Mouse (Mus musculus) neural tube, embryonic 11.5 days (tissue): ENCODE data around the gene Smg6. TPM values are rescaled to one million over a fixed set of nuclear protein-coding genes. Genes with fewer than 3 reads are reported as not detected.
A peak's percentile ranks its signal among the peaks of the same experiment; 100 is the strongest.

ENCODE experiments used
- ATAC-seq: fragments of 200-750 bp; cut with Nextera tagmentation; 2 replicates; pipeline ENCODE4 v1.8.0; 2017; ENCODE audit warnings: moderate number of reproducible peaks, mild to moderate bottlenecking, moderate TSS enrichment, moderate library complexity; ENCODE audit not compliant: insufficient read depth, low FRiP score, low TSS enrichment
- DNase-seq: peaks from one replicate; pipeline ENCODE4 v3.0.0-alpha.2; 2015; ENCODE audit warnings: low spot score
- H3K27ac ChIP-seq: fragments of 300-500 bp; sonication (generic); 2 replicates; pipeline ENCODE4 v1.5.1; 2014; ENCODE audit warnings: low read depth, mild to moderate bottlenecking, low read length
- H3K27me3 ChIP-seq: fragments of 300-500 bp; sonication (generic); 2 replicates; pipeline ENCODE4 v1.6.1; 2014; ENCODE audit warnings: mild to moderate bottlenecking, low read length, mixed read lengths; ENCODE audit not compliant: control insufficient read depth, insufficient read depth
- H3K36me3 ChIP-seq: fragments of 300-500 bp; sonication (generic); 2 replicates; pipeline ENCODE4 v1.6.1; 2014; ENCODE audit warnings: mild to moderate bottlenecking, low read length, moderate library complexity, mixed read lengths; ENCODE audit not compliant: control insufficient read depth, insufficient read depth
- H3K4me1 ChIP-seq: fragments of 300-500 bp; sonication (generic); 2 replicates; pipeline ENCODE4 v1.6.1; 2014; ENCODE audit warnings: low read length, mixed read lengths; ENCODE audit not compliant: control insufficient read depth, insufficient read depth
- H3K4me2 ChIP-seq: fragments of 300-500 bp; sonication (generic); 2 replicates; pipeline ENCODE4 v1.6.1; 2014; ENCODE audit warnings: low read depth, mild to moderate bottlenecking, moderate library complexity
- H3K4me3 ChIP-seq: fragments of 300-500 bp; sonication (generic); 2 replicates; pipeline ENCODE4 v1.5.1; 2014; ENCODE audit warnings: low read depth, low read length
- H3K9ac ChIP-seq: fragments of 300-500 bp; sonication (generic); 2 replicates; pipeline ENCODE4 v1.6.1; 2014; ENCODE audit warnings: mild to moderate bottlenecking, low read length
- H3K9me3 ChIP-seq: fragments of 300-500 bp; sonication (generic); 2 replicates; pipeline ENCODE4 v1.6.1; 2016; ENCODE audit warnings: low read length; ENCODE audit not compliant: control insufficient read depth
- WGBS: fragments of 180-500 bp; shearing (Covaris S2); extraction: QIAGEN DNeasy Blood & Tissue Kit; methylation state at CpG from one replicate; pipeline ENCODE4 v1.1.7; 2014; 5-methylcytosine and 5-hydroxymethylcytosine counted together
- polyA plus RNA-seq: library from polyadenylated mRNA; unstranded; fragments of >200 nt; fragmentation: Nextera tagmentation; extraction: Ambion mirVana; gene quantifications from 2 replicates; pipeline ENCODE4 v1.2.1, GENCODE M21; 2014

The Smg6 gene
- polyA plus RNA-seq, 1 experiment from 2014 or later: 17.4 TPM

GRCm38 (mm10) chr11:75139122-75139963 lies 213.7 kb downstream of the Smg6 start:
- Histone ChIP-seq H3K9me3 (no peaks in the 10 kb centered on the region), H3K4me3 (no peak overlapping the region), H3K27me3 (no peaks in the 10 kb centered on the region), H3K4me1 (peaks cover 16% of the 10 kb centered on the region; the same call in 1 of the 2 replicates), H3K36me3 (peaks cover 2% of the 10 kb centered on the region; the same call in 1 of the 2 replicates), H3K9ac (no peak overlapping the region), H3K4me2 (no peak overlapping the region), H3K27ac (0 out of 2 replicates have a peak overlapping the region, but pooled peaks have one; percentile 44)
- WGBS: 45% methylated on average over 11 of the region's 11 CpGs
- no peak for ATAC-seq
- DNase-seq: peak; percentile 63

- H3K9ac ChIP-seq: no peak overlapping the region
- 71% methylated on average over 5 of the region's 5 CpGs for WGBS
Measured at GRCm38 (mm10) chr11:75140431-75140830, 214.8 kb downstream of the Smg6 start.

GRCm38 (mm10) chr11:75141038-75141437 lies 215.4 kb downstream of the Smg6 start:
- H3K27me3 ChIP-seq: no peaks in the 10 kb centered on the region
- 68% methylated on average over 3 of the region's 3 CpGs for WGBS
- H3K9me3 ChIP-seq: no peaks in the 10 kb centered on the region
- no peak overlapping the region for H3K4me2 ChIP-seq
- H3K4me1 ChIP-seq: peaks cover 16% of the 10 kb centered on the region; the same call in 1 of the 2 replicates
- no peak overlapping the region for H3K27ac ChIP-seq
- ATAC-seq (no peak), DNase-seq (no peak)
- no peak overlapping the region for H3K4me3 ChIP-seq
- no peak overlapping the region for H3K9ac ChIP-seq
- H3K36me3 ChIP-seq: peaks cover 4% of the 10 kb centered on the region; the same call in 1 of the 2 replicates

More at GRCm38 (mm10) chr11:75140431-75140830, 214.8 kb downstream of the Smg6 start:
- no peaks in the 10 kb centered on the region for H3K27me3 ChIP-seq
- peaks cover 4% of the 10 kb centered on the region; the same call in 1 of the 2 replicates for H3K36me3 ChIP-seq
- H3K27ac ChIP-seq: no peak overlapping the region
- H3K4me3 ChIP-seq: no peak overlapping the region
- no peak for DNase-seq
- ATAC-seq: no peak
- H3K9me3 ChIP-seq: no peaks in the 10 kb centered on the region
- H3K4me2 ChIP-seq: no peak overlapping the region
- peaks cover 16% of the 10 kb centered on the region; the same call in 1 of the 2 replicates for H3K4me1 ChIP-seq

- Histone ChIP-seq H3K4me3 (no peak overlapping the region), H3K27me3 (no peaks in the 10 kb centered on the region), H3K9ac (no peak overlapping the region), H3K4me1 (peaks cover 14% of the 10 kb centered on the region; the same call in 1 of the 2 replicates), H3K36me3 (peaks cover 4% of the 10 kb centered on the region; the same call in 1 of the 2 replicates), H3K9me3 (no peaks in the 10 kb centered on the region), H3K27ac (no peak overlapping the region), H3K4me2 (no peak overlapping the region)
- DNase-seq: no peak
- 70% methylated on average over 1 of the region's 1 CpGs for WGBS
- no peak for ATAC-seq
Measured at GRCm38 (mm10) chr11:75141913-75142312, 216.3 kb downstream of the Smg6 start.

- no peak overlapping the region for H3K4me3 ChIP-seq
- 90% methylated on average over 4 of the region's 4 CpGs for WGBS
- H3K36me3 ChIP-seq: peaks cover 4% of the 10 kb centered on the region; the same call in 1 of the 2 replicates
- H3K9me3 ChIP-seq: no peaks in the 10 kb centered on the region
- H3K4me2 ChIP-seq: no peak overlapping the region
- H3K9ac ChIP-seq: no peak overlapping the region
- H3K27ac ChIP-seq: no peak overlapping the region
- H3K27me3 ChIP-seq: no peaks in the 10 kb centered on the region
- ATAC-seq: no peak
- no peak for DNase-seq
- H3K4me1 ChIP-seq: peaks cover 16% of the 10 kb centered on the region
Measured at GRCm38 (mm10) chr11:75142749-75143148, 217.1 kb downstream of the Smg6 start.

GRCm38 (mm10) chr11:75145841-75146240 lies 220.2 kb downstream of the Smg6 start:
- 88% methylated on average over 2 of the region's 2 CpGs for WGBS
- no peak overlapping the region for H3K27ac ChIP-seq
- ATAC-seq (no peak), DNase-seq (no peak)
- H3K4me2 ChIP-seq: no peak overlapping the region
- no peaks in the 10 kb centered on the region for H3K27me3 ChIP-seq
- H3K4me3 ChIP-seq: no peak overlapping the region
- peaks cover 15% of the 10 kb centered on the region for H3K4me1 ChIP-seq
- no peaks in the 10 kb centered on the region for H3K9me3 ChIP-seq
- H3K9ac ChIP-seq: no peak overlapping the region
- H3K36me3 ChIP-seq: peaks cover 4% of the 10 kb centered on the region

- H3K27me3 ChIP-seq: no peaks in the 10 kb centered on the region
- H3K4me2 ChIP-seq: no peak overlapping the region
- 46% methylated on average over 11 of the region's 11 CpGs for WGBS
- H3K9me3 ChIP-seq: no peaks in the 10 kb centered on the region
- no peak overlapping the region for H3K9ac ChIP-seq
- peaks cover 9% of the 10 kb centered on the region for H3K4me1 ChIP-seq
- peak overlapping the region; percentile 83 for H3K27ac ChIP-seq
- peaks cover 4% of the 10 kb centered on the region for H3K36me3 ChIP-seq
- DNase-seq (peak; percentile 65), ATAC-seq (peak; percentile 55; the same call in 1 of the 2 replicates)
- no peak overlapping the region for H3K4me3 ChIP-seq
Measured at GRCm38 (mm10) chr11:75147106-75147845, 221.7 kb downstream of the Smg6 start.

GRCm38 (mm10) chr11:75147846-75148168 lies 222.2 kb downstream of the Smg6 start:
- Histone ChIP-seq H3K9me3 (no peaks in the 10 kb centered on the region), H3K4me1 (peaks cover 9% of the 10 kb centered on the region), H3K4me2 (no peak overlapping the region), H3K9ac (0 out of 2 replicates have a peak overlapping the region, but pooled peaks have one; percentile 6), H3K27me3 (no peaks in the 10 kb centered on the region), H3K27ac (peak overlapping the region; percentile 83), H3K4me3 (no peak overlapping the region), H3K36me3 (peaks cover 4% of the 10 kb centered on the region)
- DNase-seq: peak; percentile 57
- ATAC-seq: no peak
- 46% methylated on average over 3 of the region's 3 CpGs for WGBS
